Mouse (Mus musculus) kidney, adult 2 months (tissue): ENCODE results near the gene Trim2.
A peak's percentile ranks its signal among the peaks of the same experiment; 100 is the strongest.

Experiments used
- CTCF ChIP-seq: fragments of 200-500 bp; conservative IDR thresholded peaks from 2 replicates; pipeline ENCODE4 v1.5.1; 2011; ENCODE audit warnings: low read depth, mild to moderate bottlenecking, control low read depth, low read length, moderate library complexity, mixed read lengths; ENCODE audit not compliant: insufficient read depth, insufficient read length
- POLR2A ChIP-seq: fragments of 200-500 bp; IDR thresholded peaks from one replicate; pipeline ENCODE4 v1.6.1; 2011; ENCODE audit warnings: low read depth, low read length, control low read depth

GRCm38 (mm10) chr3:84175337-84176315 lies 131.1 kb downstream of the Trim2 start:
- no peak for TF ChIP-seq POLR2A
- peak; percentile 94 for TF ChIP-seq CTCF
